Mouse (Mus musculus) fat pad, adult 2 months (tissue): ENCODE data around the gene Lalba.
"Not testable (repeated sequence)": the region's sequence is repeated elsewhere in the genome, so short reads cannot be mapped to it uniquely, and the experiment has no call there.

Experiments
- DNase-seq: peaks from one replicate; pipeline ENCODE4 v3.0.0-alpha.2; 2011; ENCODE audit warnings: low read depth, low spot score; ENCODE audit errors: extremely low read depth

Gene Lalba

DNA sequence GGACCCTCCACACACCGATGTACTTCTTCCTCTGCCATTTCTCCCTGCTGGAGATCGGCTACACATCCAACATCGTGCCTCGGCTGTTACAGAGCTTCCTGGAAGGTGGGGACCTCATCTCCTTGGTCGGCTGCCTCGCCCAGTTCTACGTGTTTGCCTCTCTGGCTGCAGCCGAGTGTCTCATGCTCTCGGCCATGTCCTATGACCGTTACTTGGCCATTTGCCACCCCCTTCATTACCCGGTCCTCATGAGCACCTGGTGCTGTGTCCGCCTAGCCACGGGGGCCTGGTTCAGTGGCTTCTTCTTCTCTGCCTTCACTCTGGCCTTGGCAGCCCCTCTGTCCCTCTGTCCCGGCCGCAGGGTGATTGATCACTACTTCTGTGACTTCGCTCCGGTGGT, 15.1 kb upstream of the Lalba start:
- no peak for DNase-seq

DNA sequence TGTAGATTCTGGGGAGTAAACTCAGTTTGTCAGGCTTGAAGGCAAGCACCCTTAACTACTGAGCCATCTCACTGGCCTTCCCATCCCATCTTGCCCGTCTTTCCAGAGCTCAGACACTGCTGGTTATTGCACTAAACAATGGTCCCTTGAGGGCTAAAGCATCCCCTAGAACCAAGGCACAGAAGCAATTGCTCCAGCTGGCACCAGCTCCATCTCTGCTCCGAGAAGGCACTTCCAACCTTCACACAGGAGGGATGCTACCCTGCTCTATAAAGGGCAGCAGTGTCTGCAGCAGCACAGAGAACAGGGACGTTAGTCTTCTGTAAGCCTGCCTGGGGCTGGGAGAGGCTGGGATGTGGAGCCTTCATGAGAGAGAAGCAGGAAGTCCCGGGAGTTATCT, 9.6 kb upstream of the Lalba start, which contains the start of gene Olfr279:
Gene Olfr279 (plus strand): TSS at position 301 of the 400 bp plus-strand sequence.
- no peak for DNase-seq

DNA sequence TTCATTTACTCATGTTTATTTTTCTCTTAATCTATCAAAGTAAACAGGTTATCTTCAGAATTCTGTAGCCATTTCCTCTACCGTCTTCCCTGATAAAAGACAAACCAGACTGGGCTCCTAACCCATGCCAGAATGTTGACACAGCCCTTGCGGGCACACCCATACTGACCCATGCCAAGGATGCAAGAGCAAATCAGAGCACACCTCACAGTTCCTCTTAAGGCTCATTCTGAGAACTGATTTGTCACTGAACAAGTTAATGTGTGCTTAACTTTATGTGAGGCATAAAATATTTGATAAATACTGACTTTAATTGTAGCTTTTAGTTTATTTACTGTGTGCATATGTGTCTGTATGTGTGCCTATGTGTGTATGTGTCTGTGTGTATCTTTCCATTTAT, 8.8 kb upstream of the Lalba start:
- no peak for DNase-seq

DNA sequence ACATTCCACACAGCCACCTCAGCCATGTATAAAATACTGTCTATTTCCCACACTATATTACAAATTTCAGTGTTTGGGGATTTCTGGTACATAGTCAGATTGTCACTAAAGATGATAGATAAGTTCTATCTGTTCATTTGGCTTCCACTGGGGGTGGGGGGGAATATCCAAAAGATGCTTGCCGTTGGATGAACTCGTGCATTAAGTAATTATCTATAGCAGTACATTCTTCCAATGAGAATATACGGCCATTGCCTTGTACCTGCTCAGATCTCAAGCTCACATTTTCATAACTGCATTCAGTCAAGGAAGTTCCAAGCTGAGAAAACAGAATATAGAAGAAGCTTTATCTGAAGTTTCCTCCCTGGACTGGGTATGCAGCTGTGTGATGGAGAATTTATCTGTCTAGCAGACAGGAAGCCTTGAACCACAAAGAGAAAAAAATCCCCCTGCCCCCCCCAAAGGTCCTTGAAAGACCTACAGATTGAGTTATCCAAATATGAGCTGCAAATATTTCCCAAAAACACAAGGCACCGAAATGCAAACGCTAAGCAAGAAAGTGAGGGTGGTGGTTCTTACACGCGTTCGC, 4.0 kb upstream of the Lalba start:
- DNase-seq = no peak

DNA sequence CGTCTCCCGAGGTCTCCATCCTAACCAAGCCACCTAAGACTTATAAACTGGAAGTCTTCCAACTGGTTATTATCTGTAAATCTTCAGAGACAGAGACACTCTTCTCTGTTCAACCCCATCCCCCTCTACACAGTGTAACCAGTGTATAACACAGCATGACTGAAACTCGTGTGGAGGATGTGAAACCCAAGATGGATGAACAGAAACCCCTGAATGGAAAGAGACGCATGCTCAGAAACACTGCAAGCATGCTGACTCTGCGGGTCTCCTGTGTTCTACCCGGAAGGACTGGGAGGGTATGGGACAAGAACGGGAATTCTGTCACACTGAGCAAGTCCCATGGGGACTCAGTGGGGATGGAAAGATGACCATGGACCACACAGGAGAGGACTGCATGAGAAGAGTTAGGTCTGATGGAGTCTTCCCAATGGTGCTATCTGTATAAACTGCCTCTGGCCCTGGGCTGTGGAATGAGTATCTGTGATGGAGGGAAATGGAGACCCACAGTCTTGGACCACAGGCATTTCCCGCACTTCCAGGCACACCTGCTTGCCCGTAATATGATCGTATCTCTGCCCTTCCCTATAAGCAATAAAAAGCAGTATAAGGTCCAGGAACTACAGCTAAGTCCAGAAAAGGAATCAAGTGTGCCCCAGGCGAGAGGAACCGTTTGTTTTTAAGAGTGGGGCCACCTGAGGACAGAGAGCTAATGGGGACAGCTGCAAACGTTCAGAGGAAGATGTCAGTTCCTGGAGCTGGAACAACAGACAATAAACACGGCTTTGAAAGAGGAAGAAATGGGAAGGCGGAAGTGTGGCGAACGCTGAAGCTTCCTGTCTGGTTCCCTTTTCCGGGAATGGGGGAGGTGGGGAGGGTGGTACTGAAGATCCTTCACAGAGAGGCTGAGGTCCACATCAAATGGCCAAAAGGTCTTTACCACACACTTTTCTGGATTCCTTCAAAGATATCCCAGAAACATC, 1.7 kb upstream of the Lalba start:
- no peak for DNase-seq

DNA sequence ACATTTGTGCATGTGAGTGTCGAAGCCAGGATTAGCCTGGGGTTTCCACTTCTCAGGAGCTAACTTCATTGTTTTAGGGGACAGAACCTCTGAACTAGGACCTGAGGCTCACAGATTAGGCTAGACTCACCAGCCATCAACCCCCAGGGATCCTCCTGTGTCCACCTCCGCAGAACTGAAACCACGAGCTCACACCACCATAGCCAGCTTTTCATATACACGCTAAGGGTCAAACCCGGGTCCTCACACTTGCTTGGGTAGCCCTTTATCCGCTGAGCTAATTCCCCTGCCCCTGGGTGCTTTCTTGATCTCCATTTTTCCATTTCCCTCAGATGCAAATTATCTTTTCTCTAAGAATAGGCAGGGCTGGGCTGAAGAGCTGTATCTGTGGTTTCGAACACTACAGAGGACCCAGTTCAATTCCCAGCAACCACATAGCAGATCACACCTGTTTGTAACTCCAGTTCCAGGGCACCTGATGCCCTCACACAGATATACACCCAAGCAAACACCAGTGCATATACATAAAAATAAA, 2.9 kb downstream of the Lalba start:
- DNase-seq = no peak

DNA sequence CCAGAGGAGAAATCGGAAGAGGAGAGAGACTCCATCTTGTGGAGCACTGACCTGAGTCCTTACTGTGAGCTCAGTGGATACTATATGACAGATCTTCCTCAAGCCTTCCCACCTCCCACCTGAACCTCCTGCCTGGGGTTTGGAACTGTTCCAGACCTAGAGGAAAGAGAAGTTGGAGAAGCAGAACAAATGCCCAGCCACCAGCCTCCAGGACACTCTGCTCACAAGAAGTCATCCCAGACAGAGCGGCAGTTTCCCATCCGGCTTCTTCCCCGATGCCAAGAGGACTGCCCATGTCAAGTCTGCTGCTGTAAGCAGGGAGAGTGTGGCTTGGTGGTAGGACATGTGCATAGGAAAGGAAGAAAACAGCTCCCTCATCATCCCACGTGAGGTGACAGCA, 6.2 kb downstream of the Lalba start:
- no peak for DNase-seq

DNA sequence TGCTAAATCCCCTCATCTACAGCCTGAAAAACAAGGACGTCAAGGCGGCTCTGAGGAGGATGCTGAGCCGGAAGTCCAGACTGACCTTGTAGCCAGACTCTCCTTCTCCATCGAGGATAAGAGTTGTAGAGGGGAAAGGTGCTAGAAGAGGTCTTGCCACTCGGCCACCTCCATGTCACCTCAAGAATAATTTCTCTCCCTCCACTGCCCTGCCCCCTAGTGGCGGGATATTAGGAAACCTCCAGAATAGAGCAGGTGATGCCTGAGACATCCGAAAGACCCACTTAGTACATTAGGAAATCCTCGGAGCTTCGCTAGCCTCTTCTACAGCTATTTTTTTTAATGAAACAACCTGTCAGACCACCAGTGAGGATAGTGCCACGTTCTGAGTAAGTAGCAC, 7.1 kb downstream of the Lalba start:
- no peak for DNase-seq

DNA sequence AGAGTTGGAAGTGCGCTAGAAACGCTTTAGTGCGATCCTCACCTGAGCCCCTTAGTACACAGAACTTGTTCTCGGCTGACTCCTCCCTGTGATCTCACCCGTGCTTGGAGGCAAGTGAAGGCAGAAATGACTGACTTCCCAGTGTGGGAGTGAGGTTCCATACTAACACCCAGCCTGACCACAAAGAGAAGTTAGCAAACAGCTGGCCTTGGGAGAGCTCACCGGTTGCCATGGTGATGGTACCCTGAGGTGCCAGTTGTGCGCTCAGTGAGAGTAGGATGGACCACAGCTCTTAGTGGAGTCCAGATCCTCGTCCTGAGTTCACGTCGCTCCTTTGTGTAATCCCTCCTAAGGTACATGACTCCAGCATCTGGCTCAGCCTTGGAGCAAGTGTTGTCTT, 7.6 kb downstream of the Lalba start:
- no peak for DNase-seq

DNA sequence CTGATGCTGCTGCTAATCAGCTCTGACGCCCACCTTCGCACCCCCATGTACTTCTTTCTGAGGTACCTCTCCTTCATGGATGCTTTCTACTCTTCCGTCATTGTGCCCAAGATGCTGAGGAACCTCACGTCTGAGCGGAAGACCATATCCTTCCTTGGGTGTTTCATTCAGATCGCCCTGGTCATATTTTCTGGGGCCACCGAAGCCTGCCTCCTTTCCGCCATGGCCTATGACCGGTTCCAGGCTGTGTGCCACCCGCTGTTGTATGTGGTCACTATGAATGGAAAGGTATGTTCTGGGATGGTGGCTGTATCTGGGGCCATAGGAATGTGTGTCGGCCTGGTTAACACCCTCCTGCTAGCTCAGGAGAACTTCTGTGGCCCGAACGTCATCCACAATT, 11.0 kb downstream of the Lalba start:
- no peak for DNase-seq

DNA sequence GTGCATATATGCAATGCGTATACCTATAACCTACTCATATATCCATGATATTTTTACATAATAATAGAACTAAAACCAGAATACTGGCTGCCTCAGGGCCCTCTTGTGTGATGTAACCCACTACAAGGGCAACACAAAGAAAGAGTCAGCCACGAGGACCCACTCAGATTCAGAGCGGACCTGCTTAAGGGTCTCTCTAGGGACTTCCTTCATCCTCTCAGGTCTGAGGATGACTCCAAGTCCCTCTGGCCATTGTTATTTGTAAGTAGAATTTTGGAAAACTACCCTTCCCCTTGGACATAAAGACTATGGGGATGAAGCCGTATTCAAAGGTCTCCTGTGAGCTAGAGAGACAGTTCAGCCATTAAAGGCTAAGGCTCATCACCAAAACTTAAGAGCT, 12.9 kb downstream of the Lalba start, which contains the start of gene OR5BS1P:
Gene OR5BS1P (plus strand): TSS at position 301 of the 400 bp plus-strand sequence.
- no peak for DNase-seq

DNA sequence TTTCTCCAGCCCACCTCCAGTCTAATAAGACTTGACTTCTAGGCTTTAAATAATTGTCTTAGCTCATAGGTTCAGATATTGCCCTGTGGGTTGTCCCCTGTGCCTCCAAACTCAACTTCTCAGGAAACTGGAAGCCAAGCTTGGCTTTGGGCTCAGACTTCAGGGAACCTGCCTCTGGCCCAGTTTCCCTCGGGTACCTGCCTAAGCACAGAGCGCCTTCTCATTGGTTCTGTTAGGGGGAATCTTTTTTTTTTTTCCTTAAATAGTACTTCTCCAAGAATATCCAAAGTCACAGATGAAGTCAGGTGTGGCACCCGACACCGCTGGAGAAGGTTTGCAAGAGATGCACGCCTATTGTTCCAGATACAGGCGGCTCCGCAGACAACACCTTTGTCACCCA, 30.2 kb downstream of the Lalba start, which contains the start of gene Olfr281:
Gene Olfr281 (plus strand): TSS at position 301 of the 400 bp plus-strand sequence.
- no peak for DNase-seq

DNA sequence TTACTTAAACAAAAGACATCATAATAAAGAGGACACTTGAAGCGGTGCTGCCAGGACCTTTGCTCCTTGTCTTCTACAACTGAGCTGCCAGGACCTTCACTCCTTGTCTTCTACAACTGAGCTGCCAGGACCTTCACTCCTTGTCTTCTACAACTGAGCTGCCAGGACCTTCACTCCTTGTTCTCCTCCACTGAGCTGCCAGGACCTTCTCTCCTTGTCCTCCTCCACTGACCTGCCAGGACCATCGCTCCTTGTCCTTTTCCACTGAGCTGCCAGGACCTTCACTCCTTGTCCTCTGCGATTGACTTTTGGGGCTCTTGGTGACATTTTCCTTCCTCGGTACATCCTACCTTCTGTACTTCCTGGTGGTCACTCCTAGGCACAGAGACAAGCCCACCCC, 34.0 kb downstream of the Lalba start:
- DNase-seq = no peak

DNA sequence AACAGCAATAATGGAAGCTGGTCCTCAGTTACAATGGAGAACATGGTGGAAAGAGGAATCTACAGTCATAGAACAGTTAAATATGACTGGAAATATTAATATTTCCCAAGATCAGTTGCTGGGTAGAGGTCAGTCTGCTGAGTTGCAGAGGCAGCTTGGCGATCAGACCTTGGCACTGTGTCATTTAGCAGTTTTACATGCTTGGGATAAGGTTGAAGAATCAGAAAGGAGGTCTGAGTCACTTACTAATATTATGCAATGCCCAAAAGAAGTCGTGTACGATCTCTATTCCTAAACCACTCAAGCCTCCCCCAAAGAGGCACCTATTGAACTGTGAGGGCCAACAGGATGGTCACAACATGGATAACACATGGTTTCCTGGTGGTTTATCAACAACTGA, 38.0 kb downstream of the Lalba start:
- DNase-seq = no peak

DNA sequence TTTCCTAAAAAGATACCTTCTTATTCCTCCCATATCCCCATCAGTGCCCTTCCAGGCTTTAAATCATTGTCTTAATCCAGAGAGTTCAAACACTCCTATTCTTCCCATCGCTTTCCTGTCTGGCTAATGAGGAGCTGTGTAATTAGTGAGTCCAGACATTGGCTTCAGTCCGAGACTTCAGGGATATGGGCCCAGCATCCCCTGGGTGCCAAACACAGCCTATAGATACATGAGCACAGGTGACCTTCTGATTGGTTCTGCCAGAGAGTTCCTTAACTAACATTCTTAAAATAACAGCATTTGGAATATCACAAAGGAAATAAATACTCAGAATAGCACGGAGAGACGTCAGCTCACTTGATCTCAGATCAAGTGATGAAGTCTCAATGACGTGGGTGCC, 51.6 kb downstream of the Lalba start, which contains the start of gene Olfr282:
Gene Olfr282 (plus strand): TSS at position 301 of the 400 bp plus-strand sequence.
- DNase-seq = not testable (repeated sequence)
